Mouse (Mus musculus): Measurements from ENCODE around the gene St6galnac3.

The St6galnac3 gene

GRCm38 (mm10) chr3:153463849-153464248, 261.1 kb downstream of the St6galnac3 start:
- DNase-seq (ENCODE audit: low spot score): no peak

- DNase-seq (ENCODE audit: low spot score): no peak
Measured at GRCm38 (mm10) chr3:153460173-153460572, 264.8 kb downstream of the St6galnac3 start.

- DNase-seq (ENCODE audit: low spot score): no peak
Measured at GRCm38 (mm10) chr3:153458593-153458992, 266.4 kb downstream of the St6galnac3 start.

- no peak for DNase-seq (ENCODE audit: low spot score)
Measured at GRCm38 (mm10) chr3:153457701-153458100, 267.3 kb downstream of the St6galnac3 start.

GRCm38 (mm10) chr3:153457203-153457602, 267.8 kb downstream of the St6galnac3 start:
- peak; percentile 29 for DNase-seq (ENCODE audit: low spot score)

GRCm38 (mm10) chr3:153456227-153456626, 268.7 kb downstream of the St6galnac3 start:
- no peak for DNase-seq (ENCODE audit: low spot score)

GRCm38 (mm10) chr3:153453127-153454049, 271.6 kb downstream of the St6galnac3 start:
- no peak for DNase-seq (ENCODE audit: low spot score)

- no peak for DNase-seq (ENCODE audit: low spot score)
Measured at GRCm38 (mm10) chr3:153452299-153452996, 272.5 kb downstream of the St6galnac3 start.

GRCm38 (mm10) chr3:153441329-153441728, 283.6 kb downstream of the St6galnac3 start:
- no peak for DNase-seq (ENCODE audit: low spot score)

GRCm38 (mm10) chr3:153436076-153437021, 288.6 kb downstream of the St6galnac3 start:
- no peak for DNase-seq (ENCODE audit: low spot score)

- no peak for DNase-seq (ENCODE audit: low spot score)
Measured at GRCm38 (mm10) chr3:153433010-153433409, 292.0 kb downstream of the St6galnac3 start.

- no peak for DNase-seq (ENCODE audit: low spot score)
Measured at GRCm38 (mm10) chr3:153432053-153432816, 292.7 kb downstream of the St6galnac3 start.

- no peak for DNase-seq (ENCODE audit: low spot score)
Measured at GRCm38 (mm10) chr3:153429840-153430239, 295.1 kb downstream of the St6galnac3 start.

GRCm38 (mm10) chr3:153421918-153422290, 303.1 kb downstream of the St6galnac3 start:
- DNase-seq (ENCODE audit: low spot score): no peak

- DNase-seq (ENCODE audit: low spot score): no peak
Measured at GRCm38 (mm10) chr3:153421060-153421917, 303.7 kb downstream of the St6galnac3 start.

GRCm38 (mm10) chr3:153419331-153419730, 305.6 kb downstream of the St6galnac3 start:
- no peak for DNase-seq (ENCODE audit: low spot score)

GRCm38 (mm10) chr3:153417001-153417400, 308.0 kb downstream of the St6galnac3 start:
- DNase-seq (ENCODE audit: low spot score): no peak

- DNase-seq (ENCODE audit: low spot score): no peak
Measured at GRCm38 (mm10) chr3:153416383-153416782, 308.6 kb downstream of the St6galnac3 start.

- DNase-seq (ENCODE audit: low spot score): no peak
Measured at GRCm38 (mm10) chr3:153414132-153414531, 310.8 kb downstream of the St6galnac3 start.

GRCm38 (mm10) chr3:153409286-153409685, 315.7 kb downstream of the St6galnac3 start:
- DNase-seq (ENCODE audit: low spot score): no peak
